Mouse (Mus musculus) thymus, postnatal 36 days (tissue): ENCODE results near the gene Slc20a1.

Experiments
- DNase-seq, 2 experiments: peaks; one replicate each; pipeline ENCODE4 v3.0.0; 2022; ENCODE audit warnings: mixed read lengths in 2 of 2

Gene Slc20a1

DNA sequence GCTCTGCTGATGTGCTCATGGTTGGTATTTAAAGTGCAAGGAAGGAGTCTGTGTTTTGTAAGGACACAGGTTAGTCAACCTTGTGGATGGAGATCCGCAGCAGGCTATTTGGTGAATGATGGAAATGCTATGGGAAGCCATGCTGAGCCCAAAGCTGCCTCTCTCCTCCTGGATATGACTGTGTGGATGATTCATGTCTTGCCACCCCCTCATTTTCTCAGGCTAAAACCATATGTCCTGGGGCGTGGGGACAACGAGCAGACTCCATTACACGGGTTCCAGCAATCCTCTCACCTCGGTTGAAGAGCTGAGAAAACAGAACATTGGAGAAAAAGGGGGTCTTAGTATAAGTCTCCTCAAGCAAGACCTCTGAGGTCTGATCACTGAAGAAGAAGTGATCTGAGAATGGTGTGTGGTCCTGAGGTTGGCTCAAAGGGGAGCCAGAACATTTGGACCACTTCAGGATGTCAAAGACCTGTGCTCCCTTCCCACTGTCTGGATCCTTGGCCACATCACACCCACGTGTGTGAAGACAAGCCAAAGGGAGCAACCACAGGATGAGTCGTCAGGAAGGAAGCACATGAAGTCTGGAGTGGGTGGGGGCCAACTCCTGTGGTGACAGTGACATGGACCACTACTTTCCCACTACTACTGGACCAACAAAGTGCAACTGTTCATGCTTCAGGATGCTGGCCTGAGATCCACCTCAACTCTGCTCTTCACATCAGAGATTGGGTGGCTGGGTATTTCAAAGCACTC, 6.0 kb upstream of the Slc20a1 start:
- no peak for DNase-seq

DNA sequence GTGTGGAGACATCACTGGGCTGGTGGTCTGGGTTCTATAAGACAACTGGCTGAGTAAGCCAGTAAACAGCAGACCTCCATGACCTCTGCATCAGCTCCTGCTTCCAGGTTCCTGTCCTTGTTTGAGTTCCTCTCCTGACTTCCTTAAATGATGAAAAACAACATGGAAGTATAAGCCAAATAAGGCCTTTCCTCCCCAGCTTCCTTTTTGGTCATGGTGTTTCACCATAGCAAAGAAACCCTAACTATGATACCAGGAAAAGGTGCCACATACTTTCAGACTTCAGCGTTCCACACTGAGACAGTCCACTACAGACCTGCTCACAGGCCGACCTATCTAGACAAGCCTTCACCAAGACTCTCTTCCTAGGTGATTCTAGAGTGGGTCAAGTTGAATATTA, 2.2 kb upstream of the Slc20a1 start:
- DNase-seq: no peak

DNA sequence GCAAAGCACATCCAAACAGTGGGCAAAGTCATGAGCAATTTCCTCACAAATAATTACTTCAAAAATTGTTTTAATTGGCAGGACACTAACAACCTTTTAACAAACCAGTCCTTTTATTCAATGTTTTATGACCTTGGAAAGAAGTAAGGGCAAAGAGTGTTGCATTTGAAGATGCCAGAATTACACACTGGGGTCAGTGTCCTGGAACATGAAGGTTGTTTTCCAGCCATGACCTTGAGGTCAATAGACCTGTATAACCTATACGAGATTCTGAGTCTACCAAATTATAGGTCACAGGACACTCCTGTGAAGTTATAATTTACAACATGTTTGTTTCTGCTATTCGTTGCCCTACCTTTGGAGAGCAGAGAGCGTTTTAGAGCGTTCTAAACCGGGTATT, 1.4 kb upstream of the Slc20a1 start:
- DNase-seq: no peak

DNA sequence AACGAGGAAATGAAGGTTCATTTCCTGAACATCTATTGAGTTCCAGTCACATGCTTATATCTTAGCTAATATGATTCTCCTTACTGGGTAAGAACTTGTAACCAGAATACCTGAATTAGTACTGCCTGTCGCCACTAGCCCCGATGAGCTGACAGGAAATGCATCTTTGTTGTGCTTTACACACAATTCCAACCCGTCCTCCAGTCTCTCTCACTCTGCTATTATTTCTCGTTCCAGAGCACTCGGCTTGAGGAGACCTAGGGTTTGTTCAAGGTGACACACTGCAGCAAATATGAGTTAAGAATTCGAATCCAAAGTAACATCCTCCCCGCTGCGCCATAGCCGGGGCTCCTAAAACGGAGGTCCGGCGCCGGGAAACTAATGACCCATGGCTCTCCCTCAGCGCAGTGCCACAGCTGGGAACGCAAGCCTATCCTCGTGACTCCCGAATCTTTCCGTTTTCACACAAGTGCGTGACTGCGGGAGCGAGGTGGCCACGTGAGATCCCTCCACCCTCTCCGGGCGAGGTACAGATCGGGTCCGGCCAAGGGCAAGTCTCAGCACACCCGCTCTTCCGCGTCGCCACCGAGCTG, 625 bp upstream of the Slc20a1 start:
- DNase-seq: no peak

DNA sequence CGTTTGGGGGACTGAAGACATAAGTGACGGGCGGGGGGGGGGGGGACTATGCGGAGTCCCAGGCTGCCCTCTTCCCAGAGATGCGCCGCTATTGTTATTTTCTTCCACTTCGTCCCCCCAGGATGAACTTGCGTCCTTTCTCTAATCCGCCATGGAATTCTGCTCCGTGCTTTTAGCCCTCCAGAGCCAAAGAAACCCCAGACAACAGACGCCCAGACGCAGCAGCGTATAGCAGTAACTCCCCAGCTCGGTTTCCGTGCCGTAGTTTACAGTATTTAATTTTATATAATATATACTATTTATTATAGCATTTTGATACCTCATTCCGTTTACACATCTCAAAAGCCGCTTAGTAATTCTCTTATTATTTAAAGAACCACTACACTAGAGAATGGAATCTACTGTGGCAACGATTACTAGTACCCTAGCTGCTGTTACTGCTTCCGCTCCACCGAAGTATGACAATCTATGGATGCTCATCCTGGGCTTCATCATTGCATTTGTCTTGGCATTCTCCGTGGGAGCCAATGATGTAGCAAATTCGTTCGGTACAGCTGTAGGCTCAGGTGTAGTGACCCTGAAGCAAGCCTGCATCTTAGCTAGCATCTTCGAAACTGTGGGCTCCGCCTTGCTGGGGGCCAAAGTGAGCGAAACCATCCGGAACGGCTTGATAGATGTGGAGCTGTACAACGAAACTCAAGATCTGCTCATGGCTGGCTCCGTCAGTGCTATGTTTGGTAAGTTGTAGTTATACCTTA, 943 bp downstream of the Slc20a1 start:
- no peak for DNase-seq

DNA sequence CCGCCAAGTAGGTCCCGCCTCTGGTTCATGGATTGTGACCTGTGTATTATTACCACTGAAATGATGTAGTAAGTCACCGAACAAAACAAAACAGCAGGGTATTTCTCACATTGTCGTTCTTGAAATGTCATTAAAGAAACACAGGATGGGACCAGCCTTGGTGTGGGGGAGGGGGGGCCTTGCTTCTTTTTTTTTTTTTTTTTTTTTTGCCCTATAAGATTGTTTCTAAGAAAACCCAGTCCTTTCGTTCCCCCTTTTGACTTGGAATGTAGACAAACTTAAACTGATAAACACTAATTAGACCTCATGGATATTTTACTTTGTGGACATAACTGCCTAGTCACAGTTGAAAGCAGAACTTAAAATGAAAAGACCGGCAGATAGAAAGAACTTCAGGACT, 6.4 kb downstream of the Slc20a1 start:
- no peak for DNase-seq

DNA sequence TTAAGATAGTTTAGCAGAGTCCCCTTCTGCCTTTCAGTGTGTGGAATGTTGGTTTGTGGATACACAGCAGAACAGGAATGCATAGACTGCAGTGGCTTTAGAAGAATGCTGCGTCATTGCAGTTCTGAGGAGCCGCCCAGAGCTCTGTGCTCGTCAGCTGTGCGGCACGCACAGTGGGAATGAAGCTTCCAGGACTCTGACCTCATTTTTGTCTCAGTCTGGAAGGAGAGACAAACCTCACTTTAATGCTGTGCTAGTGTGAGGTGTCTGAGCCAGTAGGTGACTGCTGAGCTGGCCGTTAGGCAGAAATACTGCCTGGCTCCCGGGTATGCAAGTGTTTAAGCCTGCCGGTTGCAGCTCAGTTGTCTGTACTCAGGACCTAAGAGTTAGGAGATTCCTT, 8.3 kb downstream of the Slc20a1 start:
- no peak for DNase-seq

DNA sequence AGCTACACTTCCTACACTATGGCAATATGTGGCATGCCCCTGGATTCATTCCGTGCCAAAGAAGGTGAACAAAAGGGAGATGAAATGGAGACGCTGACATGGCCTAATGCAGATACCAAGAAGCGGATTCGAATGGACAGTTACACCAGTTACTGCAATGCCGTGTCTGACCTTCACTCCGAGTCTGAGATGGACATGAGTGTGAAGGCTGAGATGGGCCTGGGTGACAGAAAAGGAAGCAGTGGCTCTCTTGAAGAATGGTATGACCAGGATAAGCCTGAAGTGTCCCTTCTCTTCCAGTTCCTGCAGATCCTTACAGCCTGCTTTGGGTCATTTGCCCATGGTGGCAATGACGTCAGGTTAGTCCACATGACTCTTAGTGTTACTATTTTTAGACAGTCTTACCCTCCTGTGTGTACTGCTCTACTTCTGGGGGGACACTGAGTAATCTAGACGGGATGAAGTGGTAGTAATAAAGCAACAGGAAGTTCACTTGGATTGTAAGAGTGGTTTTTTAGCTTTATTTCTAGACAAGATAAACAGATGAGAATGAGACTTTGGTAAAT, 9.7 kb downstream of the Slc20a1 start:
- DNase-seq: no peak

DNA sequence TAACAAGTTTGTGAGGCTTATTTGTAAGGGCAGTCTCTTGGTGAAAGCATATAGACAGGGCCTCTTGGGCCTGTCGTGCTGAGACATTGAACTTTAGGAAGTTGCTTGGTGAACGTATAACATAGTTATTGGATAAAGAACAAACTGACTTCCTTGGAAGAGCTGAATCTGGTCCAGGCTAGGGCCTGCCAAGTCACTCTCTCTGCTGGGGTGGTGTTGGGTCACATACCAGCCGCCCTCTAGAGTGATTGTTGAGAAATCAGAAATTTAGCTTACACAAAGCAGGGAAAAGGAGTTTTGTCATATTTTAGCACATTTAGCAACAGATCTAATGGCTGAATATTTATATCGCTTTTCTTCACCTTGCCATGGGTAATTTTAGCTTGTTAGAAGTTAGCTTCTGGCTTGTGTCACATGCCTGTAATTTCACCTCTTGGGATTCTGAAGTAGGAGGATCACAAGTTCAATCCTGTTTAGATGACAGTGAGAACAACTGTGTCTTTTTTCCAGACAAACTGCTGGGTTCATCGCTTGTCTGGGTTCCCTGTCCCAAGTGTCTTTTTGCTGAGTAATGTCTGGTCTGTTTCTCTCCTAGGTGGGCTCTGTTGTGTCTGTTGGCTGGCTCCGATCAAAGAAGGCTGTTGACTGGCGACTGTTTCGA, 11.7 kb downstream of the Slc20a1 start:
- no peak for DNase-seq

DNA sequence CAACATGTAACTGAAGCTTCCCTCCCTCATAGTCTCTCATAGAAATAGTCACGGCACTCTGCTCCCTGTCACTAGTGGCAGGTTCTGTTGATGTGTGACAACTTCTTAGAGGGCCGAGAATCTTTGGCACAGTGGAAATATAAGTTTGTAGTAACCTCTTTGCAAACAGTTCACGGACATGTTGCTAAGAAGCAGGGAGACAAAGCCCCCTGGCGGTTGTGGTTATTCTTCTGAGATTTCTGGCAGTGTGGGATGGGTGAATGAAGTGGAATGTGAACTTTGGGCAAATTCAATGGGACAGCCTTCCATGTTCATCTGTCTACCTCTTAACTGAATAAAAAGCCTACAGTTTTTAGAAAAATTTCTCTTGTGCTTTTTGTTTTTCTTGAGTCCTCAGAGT, 12.7 kb downstream of the Slc20a1 start:
- no peak for DNase-seq

DNA sequence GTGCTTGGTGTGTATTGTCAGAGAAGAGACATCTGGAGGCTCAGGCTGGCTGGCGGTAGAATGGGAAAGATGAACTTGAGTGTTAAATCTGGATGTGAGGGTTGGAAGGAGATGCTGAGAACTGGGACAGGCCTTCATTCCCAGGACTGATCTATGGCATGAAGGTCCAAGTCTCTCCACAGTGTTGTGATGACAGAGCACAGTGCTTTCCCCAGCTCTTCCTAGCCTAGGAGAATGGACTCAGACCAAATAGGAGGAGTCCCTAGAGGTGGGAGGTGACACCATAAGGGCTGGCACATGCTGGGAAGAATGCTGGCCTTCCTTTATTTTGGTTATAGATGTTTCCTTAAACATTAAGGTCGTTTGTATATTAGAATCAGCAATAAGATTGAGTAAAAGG, 13.4 kb downstream of the Slc20a1 start:
- DNase-seq: no peak

DNA sequence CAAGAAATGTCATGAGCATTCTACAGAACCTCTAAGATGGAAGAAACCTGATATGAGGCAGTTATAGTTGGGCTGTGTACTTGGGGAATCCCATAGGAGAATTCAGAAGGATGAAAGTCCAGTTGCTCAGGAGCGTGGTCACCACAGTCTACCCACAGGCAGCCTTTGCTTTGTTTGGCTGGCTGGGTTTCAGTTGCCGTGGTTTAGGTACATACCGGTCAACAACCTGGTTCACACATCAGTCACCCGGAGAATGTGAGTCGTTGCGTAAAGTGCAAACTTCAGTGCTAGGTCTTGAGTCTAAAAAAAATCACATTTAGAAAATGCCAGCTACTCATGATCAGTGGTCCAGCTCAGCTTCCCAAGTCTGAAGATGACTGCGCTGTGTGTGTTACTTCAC, 14.0 kb downstream of the Slc20a1 start:
- DNase-seq: no peak

DNA sequence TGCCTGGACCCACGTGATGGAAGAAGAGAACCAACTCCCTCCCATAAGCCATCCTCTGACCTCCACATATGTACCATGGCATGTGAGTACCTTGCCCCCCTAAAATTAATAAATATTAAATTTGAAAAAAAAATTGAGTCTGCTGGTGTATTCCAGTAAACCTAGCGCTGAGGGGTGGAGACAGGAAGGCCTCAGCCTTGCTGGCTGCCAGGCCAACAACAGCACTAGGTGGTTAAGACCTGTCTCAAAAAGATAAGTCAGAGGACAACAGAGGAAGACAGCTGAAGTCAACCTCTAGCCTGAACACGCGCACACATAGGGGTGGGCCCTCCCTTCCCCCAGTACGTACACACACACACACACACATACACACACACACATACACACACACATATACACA, 16.2 kb downstream of the Slc20a1 start:
- DNase-seq: no peak

DNA sequence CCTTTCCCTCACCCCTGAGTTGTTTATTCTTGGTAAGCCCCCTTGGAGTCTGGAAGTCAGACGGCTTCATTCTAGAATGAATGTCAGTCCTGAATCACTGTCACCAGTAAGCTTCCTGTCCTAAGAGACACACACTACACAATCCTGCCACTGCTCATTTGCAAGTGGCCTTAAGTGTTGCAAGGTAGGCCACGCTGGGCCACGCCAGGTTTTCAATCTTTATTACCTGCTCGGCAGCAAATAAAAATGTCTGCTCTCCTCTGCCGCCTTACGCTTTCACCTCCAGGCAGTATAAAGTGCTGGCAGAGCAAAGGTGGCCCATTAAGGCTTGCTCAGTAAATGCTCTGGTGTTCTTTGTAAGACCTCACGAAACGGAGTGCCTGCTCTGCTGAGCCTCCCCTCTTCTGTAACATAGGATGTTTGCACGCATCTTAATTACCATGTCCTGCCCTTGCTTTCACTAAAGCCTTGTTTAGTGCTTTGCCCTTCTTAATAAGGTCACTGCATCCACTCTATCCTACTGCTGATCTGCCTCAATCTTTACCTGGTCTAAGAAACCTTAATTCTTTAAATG, 19.1 kb downstream of the Slc20a1 start:
- no peak for DNase-seq

DNA sequence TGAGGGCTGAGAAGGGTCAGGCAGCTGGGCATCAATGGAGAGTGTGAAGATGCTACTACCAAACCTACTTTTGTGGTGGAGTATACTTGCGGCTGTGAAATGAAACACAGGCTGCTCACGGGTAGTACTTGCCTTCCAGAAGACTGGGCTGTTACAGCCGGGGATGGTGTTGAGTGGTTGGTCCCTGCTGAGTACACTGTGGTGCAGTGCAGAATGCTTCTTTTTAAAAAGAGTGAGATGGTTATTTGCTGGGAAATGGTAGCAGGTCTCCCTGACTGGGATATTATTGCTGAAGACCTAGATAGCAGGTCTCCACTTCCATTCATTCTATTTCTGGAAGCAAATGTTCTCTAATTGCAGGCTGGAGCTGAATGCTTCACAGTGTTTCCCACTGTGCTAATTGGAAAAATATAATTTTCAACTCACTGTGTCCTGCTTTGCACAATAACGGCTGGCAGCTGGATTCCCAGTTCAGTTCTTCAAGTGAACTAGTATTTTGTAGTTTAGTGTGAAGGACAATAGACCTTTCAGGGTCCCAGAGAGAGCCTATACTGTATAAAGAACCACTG, 20.1 kb downstream of the Slc20a1 start:
- DNase-seq: no peak

DNA sequence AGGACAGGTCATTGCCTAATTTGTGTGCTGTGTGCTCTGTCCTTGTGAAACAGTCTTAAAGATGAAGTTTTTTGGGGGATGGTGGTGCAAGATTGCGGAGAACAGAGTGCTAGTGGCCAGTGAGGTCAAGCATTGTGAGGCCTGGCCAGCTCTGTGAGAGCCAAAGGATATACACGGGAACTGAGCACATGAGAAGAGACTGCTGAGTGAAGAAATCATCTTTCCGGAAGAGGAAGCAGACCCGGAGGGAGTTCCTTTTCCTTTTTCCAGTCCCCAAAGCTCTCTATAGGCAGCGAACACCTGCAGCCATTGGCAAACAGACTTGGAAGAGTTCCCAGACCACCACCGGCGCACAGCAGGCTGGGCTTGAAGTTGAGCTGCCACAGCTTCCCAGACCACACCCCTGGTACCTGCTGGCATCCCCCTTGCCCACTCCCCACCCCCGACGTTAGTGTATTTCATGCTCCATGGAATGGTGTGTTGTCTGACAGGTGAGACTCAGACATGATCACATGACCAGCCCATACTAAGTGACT, 22.6 kb downstream of the Slc20a1 start:
- no peak for DNase-seq

DNA sequence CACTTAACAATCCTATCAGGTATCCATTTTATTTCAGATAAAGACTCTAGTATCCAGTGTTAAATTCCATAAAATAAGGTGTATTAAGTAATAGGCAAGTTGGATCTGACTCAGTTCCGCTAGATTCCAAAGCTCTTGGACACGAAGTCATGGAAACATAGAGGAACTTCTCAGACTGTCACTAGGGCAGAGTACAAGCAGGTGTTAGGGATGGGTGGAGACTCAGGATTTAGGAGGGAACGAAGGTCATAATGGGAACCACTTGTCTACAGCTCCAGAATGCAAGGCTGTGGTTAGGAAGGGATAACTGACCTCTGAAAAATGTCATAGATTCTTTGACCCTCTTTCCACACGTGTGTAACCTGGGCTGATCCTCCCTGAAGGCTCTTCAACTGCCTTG, 25.6 kb downstream of the Slc20a1 start:
- no peak for DNase-seq

DNA sequence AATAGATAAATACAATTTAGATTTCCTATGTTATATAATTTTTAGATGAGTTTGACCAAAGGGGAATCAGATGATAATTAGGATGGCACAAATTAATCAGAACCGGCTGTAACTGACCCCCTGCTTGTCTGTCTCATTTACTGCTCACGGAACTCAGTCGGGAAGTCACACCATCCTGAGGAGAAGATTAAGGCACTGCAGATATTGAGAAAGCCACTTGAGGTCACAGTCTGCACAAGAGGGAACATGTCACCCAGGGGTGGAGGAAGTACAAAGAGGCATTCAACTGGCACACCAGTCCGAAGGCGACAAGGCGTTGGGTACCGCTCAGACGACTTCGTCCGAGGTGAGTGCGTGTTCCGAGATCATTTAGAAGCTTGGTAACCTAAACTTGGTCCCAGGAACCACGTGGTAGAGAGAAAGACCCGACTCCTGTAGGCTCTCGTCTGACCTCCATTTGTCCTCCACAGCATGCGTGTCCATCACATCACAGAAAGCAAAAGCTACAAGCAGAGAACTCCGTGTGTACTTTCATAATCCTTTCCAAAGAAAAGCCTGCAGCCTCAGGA, 26.8 kb downstream of the Slc20a1 start:
- no peak for DNase-seq

DNA sequence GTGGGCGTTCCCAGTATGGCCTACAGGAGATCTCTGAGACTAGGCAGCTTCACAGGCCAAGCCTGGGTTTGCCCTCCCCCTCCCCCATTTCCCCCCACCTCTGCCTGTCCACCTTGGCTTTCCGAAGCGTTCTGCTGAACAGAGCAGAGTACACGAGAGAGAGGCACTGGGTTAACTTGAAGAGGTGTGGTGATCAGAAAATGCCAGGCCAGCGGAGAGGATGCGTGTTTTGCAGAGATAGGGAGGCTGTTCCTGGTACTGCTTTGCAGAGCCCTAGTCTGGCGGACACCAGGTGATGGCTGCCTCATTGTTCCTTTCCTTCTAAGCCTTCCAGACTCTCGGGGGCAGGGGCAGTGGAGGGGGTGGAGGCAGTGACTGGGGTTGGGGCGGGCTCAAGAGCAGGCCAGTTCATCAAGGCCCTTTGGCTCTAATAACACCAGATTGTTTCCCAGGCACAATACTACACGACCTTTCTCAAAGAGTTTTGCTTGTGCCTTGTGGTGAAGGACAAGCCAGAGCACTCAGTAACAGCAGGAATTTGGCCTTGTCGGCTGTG, 27.8 kb downstream of the Slc20a1 start:
- DNase-seq: no peak

DNA sequence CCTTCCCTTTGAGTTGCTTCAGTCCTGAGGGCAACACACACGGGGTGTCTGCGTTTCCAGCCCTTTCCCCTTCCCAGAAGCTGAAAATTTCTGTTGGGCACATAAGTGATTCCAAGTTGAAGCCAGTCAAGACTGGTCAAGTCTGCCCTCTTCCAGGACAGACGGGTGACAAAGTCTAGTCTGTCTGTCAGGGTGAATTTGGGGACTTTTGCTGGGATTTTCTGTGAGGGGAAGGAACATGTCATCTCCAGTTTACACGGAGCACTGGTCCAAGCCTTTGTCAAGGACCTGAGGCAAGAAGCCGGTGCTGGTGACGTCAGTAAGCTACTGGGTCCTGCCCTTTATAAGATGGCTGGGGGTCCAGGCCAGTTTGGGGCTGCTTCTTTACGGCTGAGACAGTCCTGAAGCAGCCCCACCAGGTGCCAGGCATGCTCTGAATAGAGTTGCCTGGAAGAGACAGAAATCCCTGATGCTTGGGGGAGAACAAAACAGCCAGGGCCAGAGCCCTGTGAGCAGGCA, 28.5 kb downstream of the Slc20a1 start:
- no peak for DNase-seq

DNA sequence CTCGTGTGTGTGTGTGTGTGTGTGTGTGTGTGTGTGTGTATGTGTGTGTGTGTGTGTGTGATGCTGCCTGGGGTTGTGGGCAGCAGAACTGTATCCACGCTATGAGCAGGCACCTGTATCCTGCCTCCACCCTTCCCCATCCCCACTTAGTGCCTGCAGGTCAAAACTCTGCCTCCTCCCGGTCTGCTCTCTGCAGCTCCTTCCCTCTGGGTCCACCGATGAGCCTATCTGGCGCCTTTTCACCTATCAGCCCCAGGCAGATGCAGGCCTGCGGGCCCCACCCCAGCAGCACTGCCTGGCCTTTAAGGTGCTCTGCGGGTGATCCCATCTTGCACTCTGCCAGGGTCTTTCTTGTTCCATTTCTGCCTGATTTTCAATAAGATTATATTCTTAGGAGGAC, 29.1 kb downstream of the Slc20a1 start:
- no peak for DNase-seq
